Mouse (Mus musculus) forebrain, embryonic 12.5 days (tissue): ENCODE measurements at regions not wholly inside any gene's neighbourhood (a gene's known extent, or its start where the extent isn't known, plus 50 kb on each side); places are given as distances from the start of the nearest gene placed in this dataset.

Experiments
- ATAC-seq: fragments of 200-750 bp; cut with Nextera tagmentation; 2 replicates; pipeline ENCODE4 v1.8.0; 2017; ENCODE audit warnings: moderate TSS enrichment; ENCODE audit not compliant: low FRiP score
- H3K27ac ChIP-seq: fragments of 300-500 bp; sonication (generic); 2 replicates; pipeline ENCODE4 v1.5.1; 2016; ENCODE audit warnings: mild to moderate bottlenecking
- H3K27me3 ChIP-seq: fragments of 300-500 bp; sonication (generic); 2 replicates; pipeline ENCODE4 v1.6.1; 2016; ENCODE audit warnings: mild to moderate bottlenecking
- H3K36me3 ChIP-seq: fragments of 300-500 bp; sonication (generic); replicated peaks from 2 replicates; pipeline ENCODE4 v1.6.1; 2016; ENCODE audit warnings: mild to moderate bottlenecking
- H3K4me1 ChIP-seq: fragments of 300-500 bp; sonication (generic); 2 replicates; pipeline ENCODE4 v1.6.1; 2016
- H3K4me2 ChIP-seq: fragments of 300-500 bp; sonication (generic); 2 replicates; pipeline ENCODE4 v1.6.1; 2016; ENCODE audit warnings: mild to moderate bottlenecking, moderate library complexity
- H3K4me3 ChIP-seq: fragments of 300-500 bp; sonication (generic); replicated peaks from 2 replicates; pipeline ENCODE4 v1.5.1; 2016; ENCODE audit warnings: mild to moderate bottlenecking
- H3K9ac ChIP-seq: fragments of 300-500 bp; sonication (generic); 2 replicates; pipeline ENCODE4 v1.6.1; 2016; ENCODE audit warnings: mild to moderate bottlenecking
- H3K9me3 ChIP-seq: fragments of 300-500 bp; sonication (generic); 2 replicates; pipeline ENCODE4 v1.6.1; 2016
- WGBS: fragments of 180-500 bp; shearing (Covaris S2); methylation state at CpG from one replicate; pipeline ENCODE4 v1.1.7; 2016; 5-methylcytosine and 5-hydroxymethylcytosine counted together

DNA sequence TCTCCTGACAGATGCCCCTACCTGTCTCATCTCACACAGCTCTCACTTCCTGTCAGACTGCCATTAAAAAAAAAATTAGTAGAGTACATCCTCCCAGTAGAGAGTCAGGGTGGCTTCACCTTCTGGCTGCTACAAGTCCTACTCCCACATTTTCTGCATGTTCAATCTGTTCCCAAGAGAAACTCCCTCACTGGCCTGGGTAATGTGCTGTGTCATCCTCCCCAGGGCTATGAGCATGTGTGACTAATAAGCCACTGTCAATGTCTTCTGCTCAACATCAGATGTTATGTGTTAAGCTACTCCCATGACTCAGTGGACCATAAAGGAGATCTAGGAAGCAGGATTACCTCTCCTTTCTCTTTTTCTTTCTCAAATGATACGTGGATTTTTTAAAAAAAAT is 652.4 kb upstream of the Frg1 start:
- ATAC-seq: no peak
- Histone ChIP-seq H3K9ac (no peak overlapping the region), H3K36me3 (no peaks in the 10 kb centered on the region), H3K27ac (no peak overlapping the region), H3K4me3 (no peak overlapping the region), H3K9me3 (no peaks in the 10 kb centered on the region), H3K4me2 (no peak overlapping the region), H3K27me3 (no peaks in the 10 kb centered on the region), H3K4me1 (no peaks in the 10 kb centered on the region)
- WGBS: 70% methylated on average over 1 of the region's 1 CpGs

DNA sequence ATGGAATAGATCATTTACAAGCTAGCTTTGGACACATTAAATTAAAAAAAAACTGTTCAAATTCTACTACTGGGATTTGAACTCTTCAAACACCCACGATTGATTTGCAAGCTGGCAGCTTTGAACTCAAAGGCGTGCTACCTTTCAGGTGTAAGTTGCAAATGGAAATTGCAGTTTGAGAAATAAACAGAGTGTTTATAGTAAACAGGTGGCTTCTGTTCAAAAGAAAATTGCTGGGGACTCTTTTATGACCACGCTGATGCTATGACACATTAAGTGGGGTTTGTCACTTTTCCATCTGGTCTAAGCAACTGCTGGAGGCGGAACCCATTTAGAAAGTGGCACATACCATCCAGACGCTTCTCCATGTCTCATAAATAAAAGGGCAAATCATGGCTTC is 626.7 kb upstream of the Frg1 start:
- no peaks in the 10 kb centered on the region for H3K27me3 ChIP-seq
- WGBS: 76% methylated on average over 5 of the region's 5 CpGs
- H3K4me2 ChIP-seq: no peak overlapping the region
- no peaks in the 10 kb centered on the region for H3K4me1 ChIP-seq
- ATAC-seq: no peak
- H3K36me3 ChIP-seq: no peaks in the 10 kb centered on the region
- no peak overlapping the region for H3K4me3 ChIP-seq
- no peak overlapping the region for H3K27ac ChIP-seq
- no peaks in the 10 kb centered on the region for H3K9me3 ChIP-seq
- no peak overlapping the region for H3K9ac ChIP-seq

DNA sequence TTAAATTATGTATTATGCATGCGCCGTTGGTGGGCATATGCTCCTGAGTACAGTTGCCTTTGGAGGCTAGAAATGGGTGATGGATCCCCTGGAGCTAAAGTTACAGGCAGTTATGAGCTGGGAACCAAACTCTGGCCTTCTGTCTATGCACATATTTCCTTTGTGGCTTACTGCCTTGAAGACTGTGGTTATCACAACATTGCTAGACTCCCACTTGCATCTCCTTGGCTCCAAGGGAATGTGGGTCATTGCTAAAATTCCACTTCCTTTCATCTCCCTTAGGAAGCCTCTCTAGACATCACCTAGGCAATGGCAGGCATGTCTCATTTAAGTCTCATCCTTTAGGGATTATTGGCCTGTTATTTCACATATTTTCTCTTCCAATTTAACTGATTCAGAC is 622.4 kb upstream of the Frg1 start:
- ATAC-seq: no peak
- H3K9me3 ChIP-seq: no peaks in the 10 kb centered on the region
- H3K36me3 ChIP-seq: no peaks in the 10 kb centered on the region
- no peaks in the 10 kb centered on the region for H3K27me3 ChIP-seq
- no peak overlapping the region for H3K4me3 ChIP-seq
- no peak overlapping the region for H3K27ac ChIP-seq
- H3K9ac ChIP-seq: no peak overlapping the region
- H3K4me2 ChIP-seq: no peak overlapping the region
- WGBS: 88% methylated on average over 2 of the region's 2 CpGs
- no peaks in the 10 kb centered on the region for H3K4me1 ChIP-seq

DNA sequence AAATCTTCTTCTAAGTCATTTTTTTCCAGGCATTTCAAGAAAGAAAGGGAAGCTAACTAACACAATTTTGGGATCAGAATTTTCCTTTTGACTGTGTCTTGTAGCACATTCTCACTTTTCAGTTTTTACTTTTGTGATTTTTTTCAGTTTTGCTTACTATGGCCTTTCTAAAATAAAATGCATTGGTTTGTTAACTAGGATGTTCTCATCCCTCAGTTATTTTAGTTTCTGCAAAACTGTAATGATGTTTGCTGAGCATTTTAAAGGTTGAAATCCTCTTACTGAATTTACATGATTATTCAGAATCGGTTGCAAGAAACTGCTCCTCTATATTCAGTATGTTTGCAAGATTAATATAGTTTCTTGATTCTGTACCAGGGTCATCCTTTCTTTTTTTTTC is 610.1 kb upstream of the Frg1 start:
- Histone ChIP-seq H3K4me3 (no peak overlapping the region), H3K9ac (no peak overlapping the region), H3K4me2 (no peak overlapping the region), H3K36me3 (no peaks in the 10 kb centered on the region), H3K4me1 (no peaks in the 10 kb centered on the region), H3K9me3 (no peaks in the 10 kb centered on the region), H3K27me3 (no peaks in the 10 kb centered on the region), H3K27ac (no peak overlapping the region)
- ATAC-seq: no peak
- 90% methylated on average over 1 of the region's 1 CpGs for WGBS

DNA sequence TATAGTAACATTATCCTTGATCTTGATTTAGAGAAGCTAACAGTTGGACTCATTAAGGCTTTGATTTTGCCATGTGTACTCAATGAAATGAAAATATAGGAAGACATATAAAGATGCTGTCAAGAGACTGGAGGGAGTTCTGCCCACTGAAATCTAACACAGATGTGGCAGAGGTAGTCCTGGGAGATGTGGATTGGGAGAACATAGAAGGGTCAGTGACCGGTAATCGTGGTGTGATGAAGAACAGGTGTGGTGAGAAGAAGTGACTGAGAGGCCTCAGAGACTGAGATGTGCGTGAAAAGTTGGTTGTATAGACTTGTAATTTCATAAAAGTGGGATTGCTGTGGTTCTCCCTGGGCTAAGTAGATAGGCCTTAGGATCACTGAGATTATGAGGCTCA is 600.9 kb upstream of the Frg1 start:
- H3K4me3 ChIP-seq: no peak overlapping the region
- H3K36me3 ChIP-seq: no peaks in the 10 kb centered on the region
- no peaks in the 10 kb centered on the region for H3K9me3 ChIP-seq
- 92% methylated on average over 3 of the region's 3 CpGs for WGBS
- H3K27me3 ChIP-seq: no peaks in the 10 kb centered on the region
- ATAC-seq: no peak
- H3K9ac ChIP-seq: no peak overlapping the region
- H3K4me1 ChIP-seq: no peaks in the 10 kb centered on the region
- H3K4me2 ChIP-seq: no peak overlapping the region
- no peak overlapping the region for H3K27ac ChIP-seq

DNA sequence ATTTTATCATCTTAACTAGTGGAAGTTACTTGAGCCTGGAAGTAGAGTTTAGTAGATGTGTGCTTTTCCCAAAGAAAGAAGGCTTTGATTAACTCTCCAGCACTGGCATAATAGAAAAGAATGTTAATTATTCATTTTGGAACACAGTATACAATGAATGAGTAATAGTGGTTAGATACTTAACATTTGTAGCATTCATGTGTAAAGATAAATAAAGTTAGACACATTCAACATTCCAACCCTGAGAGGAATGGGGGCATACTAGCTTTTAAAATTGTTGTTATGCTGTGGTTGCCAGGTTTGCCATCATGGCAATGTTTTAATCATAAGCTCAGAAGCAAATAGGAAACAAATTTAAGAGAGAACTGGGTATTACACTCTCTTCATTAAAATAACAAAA is 586.3 kb upstream of the Frg1 start:
- H3K36me3 ChIP-seq: no peaks in the 10 kb centered on the region

DNA sequence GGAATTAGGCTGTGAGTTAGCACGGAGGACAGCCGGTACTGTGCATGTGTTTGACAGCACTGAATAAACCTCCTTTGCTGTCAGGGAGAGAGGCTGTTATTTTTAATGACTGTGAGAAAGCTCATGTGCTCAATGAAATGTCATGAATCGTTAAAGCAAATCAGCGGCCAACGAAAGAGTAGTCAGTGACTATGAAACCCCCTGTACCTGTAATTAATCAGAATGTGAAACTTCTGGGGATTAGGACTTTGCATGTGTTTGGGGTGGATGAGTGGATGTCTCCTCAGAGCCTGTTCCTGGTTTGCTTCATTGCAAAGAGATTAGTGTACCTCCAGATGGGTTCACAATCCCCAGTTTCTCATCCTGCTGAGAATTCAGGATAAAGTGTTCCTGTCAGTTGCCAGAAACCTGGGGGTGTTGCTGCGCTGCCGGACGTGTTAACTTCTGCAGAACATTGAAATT is 572.2 kb upstream of the Frg1 start:
- Histone ChIP-seq H3K9ac (no peak overlapping the region), H3K9me3 (no peaks in the 10 kb centered on the region), H3K27ac (no peak overlapping the region), H3K36me3 (no peaks in the 10 kb centered on the region), H3K4me3 (no peak overlapping the region), H3K27me3 (no peaks in the 10 kb centered on the region), H3K4me2 (no peak overlapping the region), H3K4me1 (no peaks in the 10 kb centered on the region)
- no peak for ATAC-seq
- 61% methylated on average over 8 of the region's 8 CpGs for WGBS

More for the DNA sequence above, 586.3 kb upstream of the Frg1 start:
- no peak overlapping the region for H3K9ac ChIP-seq
- no peaks in the 10 kb centered on the region for H3K4me1 ChIP-seq
- H3K27me3 ChIP-seq: no peaks in the 10 kb centered on the region
- H3K4me2 ChIP-seq: no peak overlapping the region
- no peak for ATAC-seq
- no peak overlapping the region for H3K4me3 ChIP-seq
- H3K9me3 ChIP-seq: no peaks in the 10 kb centered on the region
- H3K27ac ChIP-seq: no peak overlapping the region

DNA sequence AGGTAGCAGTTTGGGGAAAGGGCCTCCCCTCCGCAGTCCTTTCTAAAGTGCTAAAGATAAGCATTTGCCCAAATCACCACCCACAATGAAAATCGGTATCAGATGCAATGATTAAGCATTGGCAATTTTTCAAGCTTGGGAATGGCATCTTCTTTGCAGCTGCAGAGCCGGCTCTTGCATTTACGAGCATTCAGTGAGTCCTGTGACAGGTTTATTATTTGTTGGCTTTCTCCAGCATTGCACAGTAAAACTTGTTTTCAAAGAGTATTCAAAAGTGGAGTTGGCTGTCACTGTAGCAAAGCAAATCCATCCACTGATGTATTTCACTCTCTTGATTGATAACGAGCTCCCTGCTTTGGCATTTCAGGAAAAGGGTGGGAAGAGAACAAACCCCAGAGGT is 571.3 kb upstream of the Frg1 start:
- H3K36me3 ChIP-seq: no peaks in the 10 kb centered on the region
- no peak overlapping the region for H3K4me2 ChIP-seq
- H3K27me3 ChIP-seq: no peaks in the 10 kb centered on the region
- no peak for ATAC-seq
- 56% methylated on average over 5 of the region's 5 CpGs for WGBS
- no peak overlapping the region for H3K27ac ChIP-seq
- no peak overlapping the region for H3K4me3 ChIP-seq
- H3K4me1 ChIP-seq: no peaks in the 10 kb centered on the region
- H3K9ac ChIP-seq: no peak overlapping the region
- no peaks in the 10 kb centered on the region for H3K9me3 ChIP-seq

DNA sequence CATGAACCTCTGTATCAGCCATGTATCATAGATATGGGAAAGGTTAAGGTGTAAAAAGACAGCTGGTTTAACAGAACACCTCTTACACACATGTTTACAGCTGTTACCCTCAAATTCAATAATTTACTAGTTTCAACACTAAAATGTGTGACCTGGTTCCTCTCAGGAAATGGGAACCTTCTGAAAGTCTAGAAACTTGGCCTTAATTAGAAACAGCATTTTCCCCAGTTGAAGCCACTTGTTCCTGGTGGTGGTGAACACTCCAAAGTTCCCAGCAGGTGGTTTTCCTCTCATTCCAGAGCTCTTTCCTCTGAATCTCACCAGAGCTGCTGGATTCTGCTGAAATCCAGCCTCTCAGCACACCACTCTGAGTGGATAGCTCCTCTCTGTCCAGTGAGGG is 570.5 kb upstream of the Frg1 start:
- no peak for ATAC-seq
- H3K27ac ChIP-seq: no peak overlapping the region

DNA sequence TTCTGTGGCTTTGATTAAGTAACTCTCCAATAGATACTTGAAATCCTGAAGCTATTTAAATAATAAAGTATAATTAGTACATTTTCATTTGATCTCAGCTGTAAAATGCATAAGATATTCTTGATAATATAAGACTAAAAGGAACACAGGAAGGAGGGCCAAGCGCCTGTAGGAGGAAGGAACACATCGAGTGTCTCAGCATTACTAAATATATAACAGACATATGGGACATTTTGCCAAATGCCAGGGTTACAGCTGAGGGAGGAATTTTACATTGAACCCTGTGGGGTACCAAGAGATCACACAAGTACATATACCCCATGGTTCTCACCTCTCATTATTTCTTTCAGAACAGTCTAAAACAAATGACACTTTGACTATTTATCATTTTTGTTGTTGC is 555.5 kb upstream of the Frg1 start:
- no peaks in the 10 kb centered on the region for H3K4me1 ChIP-seq
- 90% methylated on average over 2 of the region's 2 CpGs for WGBS
- no peak overlapping the region for H3K4me2 ChIP-seq
- H3K27ac ChIP-seq: no peak overlapping the region
- H3K27me3 ChIP-seq: no peaks in the 10 kb centered on the region
- no peak for ATAC-seq
- no peaks in the 10 kb centered on the region for H3K36me3 ChIP-seq
- H3K9ac ChIP-seq: no peak overlapping the region
- no peak overlapping the region for H3K4me3 ChIP-seq
- H3K9me3 ChIP-seq: no peaks in the 10 kb centered on the region

More for the DNA sequence above, 570.5 kb upstream of the Frg1 start:
- Histone ChIP-seq H3K9ac (no peak overlapping the region), H3K27me3 (no peaks in the 10 kb centered on the region), H3K36me3 (no peaks in the 10 kb centered on the region), H3K4me3 (no peak overlapping the region), H3K4me1 (no peaks in the 10 kb centered on the region), H3K9me3 (no peaks in the 10 kb centered on the region), H3K4me2 (no peak overlapping the region)

DNA sequence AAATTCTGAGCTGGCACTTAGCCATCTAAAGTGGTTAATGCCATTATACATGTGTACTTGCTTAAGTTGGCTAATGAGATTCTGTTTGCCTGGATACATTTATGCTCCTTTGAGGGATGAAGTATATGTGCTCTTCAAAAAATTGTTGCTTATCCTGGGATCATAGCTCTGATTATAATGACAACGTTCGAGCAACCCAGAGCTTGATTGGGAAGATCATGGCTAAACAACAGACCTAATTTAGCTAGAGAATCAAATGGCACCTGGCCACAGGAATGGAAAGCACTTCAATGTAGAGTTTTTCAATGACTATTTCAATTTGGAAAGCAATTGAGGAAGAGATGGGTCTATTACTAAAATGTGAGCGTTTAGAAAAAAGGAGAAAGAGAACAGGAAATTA is 553.7 kb upstream of the Frg1 start:
- Histone ChIP-seq H3K9me3 (no peaks in the 10 kb centered on the region), H3K27ac (no peak overlapping the region), H3K4me3 (no peak overlapping the region), H3K9ac (no peak overlapping the region), H3K36me3 (no peaks in the 10 kb centered on the region), H3K4me2 (no peak overlapping the region), H3K27me3 (no peaks in the 10 kb centered on the region), H3K4me1 (no peaks in the 10 kb centered on the region)
- 67% methylated on average over 3 of the region's 3 CpGs for WGBS
- ATAC-seq: no peak

DNA sequence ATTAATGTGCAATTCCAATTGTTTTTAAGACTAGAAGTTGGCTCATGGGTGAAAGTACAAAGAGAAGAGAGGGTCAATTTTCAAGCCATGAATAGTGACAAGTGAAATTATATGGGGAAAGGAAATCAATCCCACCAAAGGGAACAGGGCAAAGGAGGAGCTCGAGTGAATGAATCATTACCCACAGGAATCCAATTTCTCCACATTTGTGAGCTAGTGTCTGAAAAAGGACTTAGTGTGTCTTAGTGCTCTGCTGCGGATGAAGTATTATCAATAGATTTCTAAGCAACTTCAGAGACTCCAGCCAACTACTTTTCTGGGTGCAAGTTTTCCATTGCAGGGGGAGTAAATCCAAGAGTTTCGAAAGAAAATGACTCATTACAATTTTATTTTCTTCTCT is 552.5 kb upstream of the Frg1 start:
- Histone ChIP-seq H3K27ac (no peak overlapping the region), H3K9ac (no peak overlapping the region), H3K36me3 (no peaks in the 10 kb centered on the region), H3K4me3 (no peak overlapping the region), H3K9me3 (no peaks in the 10 kb centered on the region), H3K27me3 (no peaks in the 10 kb centered on the region), H3K4me1 (no peaks in the 10 kb centered on the region), H3K4me2 (no peak overlapping the region)
- 87% methylated on average over 3 of the region's 3 CpGs for WGBS
- ATAC-seq: no peak

DNA sequence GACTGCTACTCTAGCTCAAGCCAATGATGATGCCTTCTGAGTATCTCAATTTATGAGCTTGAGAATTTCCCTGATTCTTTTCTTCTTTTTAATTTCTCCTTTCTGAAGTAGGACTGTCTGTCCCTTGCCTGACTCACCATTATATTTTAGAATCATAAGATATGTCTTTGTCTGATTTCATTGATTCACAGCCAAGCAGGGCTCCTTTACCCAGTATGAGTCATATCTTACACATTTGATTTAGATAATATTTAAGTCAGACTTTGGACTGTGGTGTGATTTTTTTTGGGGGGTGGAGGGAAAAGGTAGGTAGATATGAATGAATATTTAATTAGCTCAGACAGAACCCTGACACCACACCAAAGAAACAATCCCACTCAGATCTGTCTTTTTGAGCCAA is 547.2 kb upstream of the Frg1 start:
- Histone ChIP-seq H3K27ac (no peak overlapping the region), H3K4me1 (no peaks in the 10 kb centered on the region), H3K9ac (no peak overlapping the region), H3K4me2 (no peak overlapping the region), H3K9me3 (no peaks in the 10 kb centered on the region), H3K36me3 (no peaks in the 10 kb centered on the region), H3K27me3 (no peaks in the 10 kb centered on the region), H3K4me3 (no peak overlapping the region)
- no peak for ATAC-seq

DNA sequence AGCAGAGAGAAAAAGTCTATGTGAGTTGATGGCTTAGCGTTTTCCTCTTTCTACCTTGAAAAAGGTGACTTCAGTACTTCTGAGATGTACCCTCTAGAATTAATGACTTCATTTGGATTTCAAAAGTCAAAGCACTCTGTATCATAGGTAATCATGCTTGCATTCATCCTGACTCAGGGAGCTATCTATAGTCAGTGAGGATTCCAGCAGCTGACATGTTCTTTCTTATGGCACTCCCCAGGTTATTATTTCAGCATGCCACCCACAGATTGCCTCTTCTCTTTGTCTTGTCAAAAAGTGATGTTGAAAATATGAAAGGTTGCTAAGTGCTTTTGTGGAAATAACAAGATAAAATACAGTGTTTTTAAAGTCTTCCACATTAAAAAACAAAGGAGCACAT is 540.0 kb upstream of the Frg1 start:
- no peaks in the 10 kb centered on the region for H3K27me3 ChIP-seq
- H3K4me3 ChIP-seq: no peak overlapping the region
- no peaks in the 10 kb centered on the region for H3K36me3 ChIP-seq
- no peak overlapping the region for H3K4me2 ChIP-seq
- WGBS: 88% methylated on average over 1 of the region's 1 CpGs
- H3K4me1 ChIP-seq: no peaks in the 10 kb centered on the region
- no peaks in the 10 kb centered on the region for H3K9me3 ChIP-seq
- no peak for ATAC-seq
- H3K27ac ChIP-seq: no peak overlapping the region
- H3K9ac ChIP-seq: no peak overlapping the region
